Mouse (Mus musculus): ENCODE results near the gene Pttg1ip. TPM values are rescaled to one million over a fixed set of nuclear protein-coding genes. Genes with fewer than 3 reads are reported as not detected.
A peak's percentile ranks its signal among the peaks of the same experiment; 100 is the strongest.

The Pttg1ip gene
- polyA plus RNA-seq, 2 experiments = 117 to 138 TPM

GRCm38 (mm10) chr10:77615647-77616046 lies 34.1 kb downstream of the Pttg1ip start:
- H3K27me3 ChIP-seq (ENCODE audit: control insufficient read depth, insufficient read depth, low read length) = no peaks in the 10 kb centered on the region
- peaks cover 75% of the 10 kb centered on the region for H3K36me3 ChIP-seq (ENCODE audit: control insufficient read depth, insufficient read depth, low read length)
- no peaks in the 10 kb centered on the region for H3K9me3 ChIP-seq (ENCODE audit: control insufficient read depth, low read length)
- H3K27ac ChIP-seq (replicated peaks; ENCODE audit: low read depth, low read length) = no peak overlapping the region
- H3K4me3 ChIP-seq (replicated peaks; ENCODE audit: low read length) = no peak overlapping the region
- no peaks in the 10 kb centered on the region for H3K4me1 ChIP-seq (ENCODE audit: control insufficient read depth, insufficient read depth, low read length)
- ATAC-seq (ENCODE audit: low FRiP score, low read depth) (no peak), DNase-seq (ENCODE audit: low spot score) (no peak)
- H3K4me2 ChIP-seq (replicated peaks; ENCODE audit: low read depth, low read length, severe bottlenecking) = no peak overlapping the region
- no peak for TF ChIP-seq POLR2A (IDR thresholded peaks at IDR 0.05; ENCODE audit: borderline replicate concordance, extremely low read depth, insufficient read depth, insufficient read length)
- no peak overlapping the region for H3K9ac ChIP-seq (ENCODE audit: low read depth, low read length, severe bottlenecking)
- 93% methylated on average over 8 of the region's 8 CpGs for WGBS

GRCm38 (mm10) chr10:77616166-77616565 lies 34.6 kb downstream of the Pttg1ip start:
- no peak overlapping the region for H3K27ac ChIP-seq (replicated peaks; ENCODE audit: low read depth, low read length)
- no peak overlapping the region for H3K4me3 ChIP-seq (replicated peaks; ENCODE audit: low read length)
- H3K9ac ChIP-seq (ENCODE audit: low read depth, low read length, severe bottlenecking) = no peak overlapping the region
- DNase-seq (ENCODE audit: low spot score) (no peak), ATAC-seq (ENCODE audit: low FRiP score, low read depth) (no peak)
- TF ChIP-seq POLR2A (IDR thresholded peaks at IDR 0.05; ENCODE audit: borderline replicate concordance, extremely low read depth, insufficient read depth, insufficient read length) = no peak
- H3K27me3 ChIP-seq (ENCODE audit: control insufficient read depth, insufficient read depth, low read length) = no peaks in the 10 kb centered on the region
- H3K36me3 ChIP-seq (ENCODE audit: control insufficient read depth, insufficient read depth, low read length) = peaks cover 70% of the 10 kb centered on the region
- H3K4me2 ChIP-seq (replicated peaks; ENCODE audit: low read depth, low read length, severe bottlenecking) = no peak overlapping the region
- 95% methylated on average over 9 of the region's 9 CpGs for WGBS
- H3K4me1 ChIP-seq (ENCODE audit: control insufficient read depth, insufficient read depth, low read length) = no peaks in the 10 kb centered on the region
- H3K9me3 ChIP-seq (ENCODE audit: control insufficient read depth, low read length) = no peaks in the 10 kb centered on the region

GRCm38 (mm10) chr10:77616926-77617325 lies 35.4 kb downstream of the Pttg1ip start:
- ATAC-seq (ENCODE audit: low FRiP score, low read depth) = no peak
- Histone ChIP-seq H3K4me3 (replicated peaks; ENCODE audit: low read length) (no peak overlapping the region), H3K4me1 (ENCODE audit: control insufficient read depth, insufficient read depth, low read length) (no peaks in the 10 kb centered on the region), H3K9me3 (ENCODE audit: control insufficient read depth, low read length) (no peaks in the 10 kb centered on the region), H3K36me3 (ENCODE audit: control insufficient read depth, insufficient read depth, low read length) (peaks cover 62% of the 10 kb centered on the region), H3K27ac (replicated peaks; ENCODE audit: low read depth, low read length) (no peak overlapping the region), H3K9ac (ENCODE audit: low read depth, low read length, severe bottlenecking) (no peak overlapping the region), H3K4me2 (replicated peaks; ENCODE audit: low read depth, low read length, severe bottlenecking) (no peak overlapping the region), H3K27me3 (ENCODE audit: control insufficient read depth, insufficient read depth, low read length) (no peaks in the 10 kb centered on the region)
- no peak for DNase-seq (ENCODE audit: low spot score)
- 93% methylated on average over 5 of the region's 7 CpGs for WGBS
- TF ChIP-seq POLR2A (IDR thresholded peaks at IDR 0.05; ENCODE audit: borderline replicate concordance, extremely low read depth, insufficient read depth, insufficient read length) = no peak

GRCm38 (mm10) chr10:77621546-77621945 lies 40.0 kb downstream of the Pttg1ip start:
- H3K36me3 ChIP-seq (ENCODE audit: control insufficient read depth, insufficient read depth, low read length) = peaks cover 19% of the 10 kb centered on the region
- H3K27me3 ChIP-seq (ENCODE audit: control insufficient read depth, insufficient read depth, low read length) = no peaks in the 10 kb centered on the region
- 82% methylated on average over 8 of the region's 8 CpGs for WGBS
- peak overlapping the region; percentile 99 for H3K4me3 ChIP-seq (replicated peaks; ENCODE audit: low read length)
- peak overlapping the region; percentile 86 for H3K27ac ChIP-seq (replicated peaks; ENCODE audit: low read depth, low read length)
- peaks cover 12% of the 10 kb centered on the region; the same call in 1 of the 2 replicates for H3K4me1 ChIP-seq (ENCODE audit: control insufficient read depth, insufficient read depth, low read length)
- no peaks in the 10 kb centered on the region for H3K9me3 ChIP-seq (ENCODE audit: control insufficient read depth, low read length)
- DNase-seq (ENCODE audit: low spot score) (no peak), ATAC-seq (ENCODE audit: low FRiP score, low read depth) (no peak)
- peak overlapping the region; percentile 95 for H3K9ac ChIP-seq (ENCODE audit: low read depth, low read length, severe bottlenecking)
- TF ChIP-seq POLR2A (IDR thresholded peaks at IDR 0.05; ENCODE audit: borderline replicate concordance, extremely low read depth, insufficient read depth, insufficient read length) = no peak
- H3K4me2 ChIP-seq (replicated peaks; ENCODE audit: low read depth, low read length, severe bottlenecking) = peak overlapping the region; percentile 63

GRCm38 (mm10) chr10:77622055-77622988 lies 40.8 kb downstream of the Pttg1ip start, which contains the start of gene Ube2g2:
Gene Ube2g2 (plus strand): TSS chr10:77622275.
- peak; percentile 91 for ATAC-seq (ENCODE audit: low FRiP score, low read depth)
- Histone ChIP-seq H3K9me3 (ENCODE audit: control insufficient read depth, low read length) (no peaks in the 10 kb centered on the region), H3K36me3 (ENCODE audit: control insufficient read depth, insufficient read depth, low read length) (peaks cover 12% of the 10 kb centered on the region), H3K27me3 (ENCODE audit: control insufficient read depth, insufficient read depth, low read length) (no peaks in the 10 kb centered on the region), H3K4me2 (replicated peaks; ENCODE audit: low read depth, low read length, severe bottlenecking) (peak within 1 kb of the TSS; percentile 63), H3K27ac (replicated peaks; ENCODE audit: low read depth, low read length) (peak within 1 kb of the TSS; percentile 86), H3K9ac (ENCODE audit: low read depth, low read length, severe bottlenecking) (peak within 1 kb of the TSS; percentile 95), H3K4me3 (replicated peaks; ENCODE audit: low read length) (peak within 1 kb of the TSS; percentile 99), H3K4me1 (ENCODE audit: control insufficient read depth, insufficient read depth, low read length) (peaks cover 12% of the 10 kb centered on the region; the same call in 1 of the 2 replicates)
- WGBS = under 1% methylated on average over 83 of the region's 96 CpGs
- 0 out of 2 replicates have a peak, but pooled peaks have one; percentile 63 for TF ChIP-seq POLR2A (IDR thresholded peaks at IDR 0.05; ENCODE audit: borderline replicate concordance, extremely low read depth, insufficient read depth, insufficient read length)
- peak; percentile 87 for DNase-seq (ENCODE audit: low spot score)

Measured in limb, embryonic 14.5 days (tissue).